Mouse (Mus musculus): ENCODE data around the gene Timp4. TPM values are rescaled to one million over a fixed set of nuclear protein-coding genes. Genes with fewer than 3 reads are reported as not detected.

The Timp4 gene
- total RNA-seq (2023; ENCODE audit: inconsistent age) = not detected in 4 replicates

DNA sequence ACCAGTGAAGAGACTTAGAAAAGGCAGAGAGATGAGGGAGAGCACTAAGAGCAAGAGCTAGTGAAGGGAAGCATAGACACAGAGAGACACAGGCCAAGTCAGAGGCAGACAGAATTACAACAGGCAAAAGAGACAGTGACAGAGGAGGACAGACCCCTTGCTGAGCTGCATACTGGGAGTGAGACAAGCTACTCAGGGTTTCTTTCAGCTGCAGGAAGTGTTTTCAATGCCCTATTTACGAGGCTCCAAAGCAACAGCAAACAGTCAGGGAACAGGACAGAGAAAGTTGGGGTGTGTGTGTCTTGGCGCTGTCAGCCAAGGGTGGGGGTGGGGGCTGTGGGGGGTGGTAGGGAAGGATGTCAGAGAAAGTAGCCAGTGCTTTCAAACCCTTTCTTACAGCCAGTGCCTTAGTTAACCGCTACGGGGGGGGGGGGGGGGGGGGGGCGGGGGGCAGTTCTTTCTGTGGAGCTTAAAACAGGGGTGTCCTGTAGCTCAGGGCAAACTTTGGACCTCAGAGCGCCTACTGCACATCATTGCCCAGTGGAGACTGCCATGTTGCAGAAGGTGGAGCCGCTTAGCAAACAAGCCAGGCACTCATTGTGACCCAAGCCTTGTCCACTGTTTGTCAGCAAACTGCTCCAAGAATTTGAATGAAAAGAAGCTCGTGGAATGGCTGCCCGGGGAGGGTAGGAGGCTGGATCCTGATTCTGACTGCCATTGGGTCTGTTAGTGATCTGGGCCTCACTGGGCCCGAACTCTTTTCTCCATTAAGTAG lies at the start of gene Timp4:
Timp4 (minus strand) TSS at position 107 of the 775 bp plus-strand sequence.

GRCm38 (mm10) chr6:115227043-115227442 lies 25.0 kb downstream of the Timp4 start, which contains the start of gene Gm17482:
TSS of gene Gm17482 (plus strand) at chr6:115227343.

Other genes with a start within 250 kb of the Timp4 start
- 18.0 to 27.6 TPM (median 23.1 TPM) in 4 replicates for gene Tamm41, start 214.3 kb downstream of the Timp4 start, total RNA-seq (2023; ENCODE audit: inconsistent age)
- not detected in 4 replicates for gene Syn2, start 117.3 kb downstream of the Timp4 start, total RNA-seq (2023; ENCODE audit: inconsistent age)
- not detected in 4 replicates for gene Gm17482, start 24.9 kb downstream of the Timp4 start, total RNA-seq (2023; ENCODE audit: inconsistent age)
- gene Pparg, start 108.7 kb upstream of the Timp4 start, total RNA-seq (2023; ENCODE audit: inconsistent age) = 0.61 to 1.1 TPM in 2 of 4 replicates, not detected in the others